Mouse (Mus musculus) forebrain, embryonic 14.5 days (tissue): ENCODE measurements around the gene Recql5. TPM values are rescaled to one million over a fixed set of nuclear protein-coding genes. Genes with fewer than 3 reads are reported as not detected.

Experiments
- ATAC-seq: fragments of 200-750 bp; cut with Nextera tagmentation; 2 replicates; pipeline ENCODE4 v1.8.0; 2017; ENCODE audit warnings: mild to moderate bottlenecking, moderate library complexity
- DNase-seq: peaks from one replicate; pipeline ENCODE4 v3.0.0-alpha.2; 2015; ENCODE audit warnings: low spot score
- H3K27ac ChIP-seq: fragments of 300-500 bp; sonication (generic); 2 replicates; pipeline ENCODE4 v1.5.1; 2014; ENCODE audit warnings: low read depth, mild to moderate bottlenecking, control low read depth, low read length, moderate library complexity
- H3K27me3 ChIP-seq: fragments of 300-500 bp; sonication (generic); replicated peaks from 2 replicates; pipeline ENCODE4 v1.6.1; 2014; ENCODE audit warnings: low read length, control low read depth, mixed read lengths; ENCODE audit not compliant: control insufficient read depth, insufficient read depth
- H3K36me3 ChIP-seq: fragments of 300-500 bp; sonication (generic); 2 replicates; pipeline ENCODE4 v1.6.1; 2014; ENCODE audit warnings: low read length, control low read depth; ENCODE audit not compliant: control insufficient read depth, insufficient read depth
- H3K4me1 ChIP-seq: fragments of 300-500 bp; sonication (generic); 2 replicates; pipeline ENCODE4 v1.6.1; 2014; ENCODE audit warnings: antibody characterized with exemption, low read length, control low read depth; ENCODE audit not compliant: control insufficient read depth, insufficient read depth
- H3K4me2 ChIP-seq: fragments of 300-500 bp; sonication (generic); 2 replicates; pipeline ENCODE4 v1.6.1; 2014; ENCODE audit warnings: mild to moderate bottlenecking, control low read depth, low read length
- H3K4me3 ChIP-seq: fragments of 300-500 bp; sonication (generic); 2 replicates; pipeline ENCODE4 v1.5.1; 2014; ENCODE audit warnings: low read depth, low read length, control low read depth
- H3K9ac ChIP-seq: fragments of 300-500 bp; sonication (generic); 2 replicates; pipeline ENCODE4 v1.6.1; 2014; ENCODE audit warnings: mild to moderate bottlenecking, low read length, control low read depth, moderate library complexity
- H3K9me3 ChIP-seq: fragments of 300-500 bp; sonication (generic); replicated peaks from 2 replicates; pipeline ENCODE4 v1.6.1; 2016; ENCODE audit warnings: low read length, control low read depth, mixed read lengths; ENCODE audit not compliant: control insufficient read depth
- WGBS: fragments of 180-500 bp; shearing (Covaris S2); extraction: QIAGEN DNeasy Blood & Tissue Kit; methylation state at CpG from one replicate; pipeline ENCODE4 v1.1.7; 2014; 5-methylcytosine and 5-hydroxymethylcytosine counted together
- polyA plus RNA-seq: library from polyadenylated mRNA; unstranded; fragments of >200 nt; fragmentation: Nextera tagmentation; extraction: Ambion mirVana; gene quantifications from 2 replicates; pipeline ENCODE4 v1.2.1, GENCODE M21; 2014

Gene Recql5
- polyA plus RNA-seq, 1 experiment from 2014 or later: 16.5 TPM

DNA sequence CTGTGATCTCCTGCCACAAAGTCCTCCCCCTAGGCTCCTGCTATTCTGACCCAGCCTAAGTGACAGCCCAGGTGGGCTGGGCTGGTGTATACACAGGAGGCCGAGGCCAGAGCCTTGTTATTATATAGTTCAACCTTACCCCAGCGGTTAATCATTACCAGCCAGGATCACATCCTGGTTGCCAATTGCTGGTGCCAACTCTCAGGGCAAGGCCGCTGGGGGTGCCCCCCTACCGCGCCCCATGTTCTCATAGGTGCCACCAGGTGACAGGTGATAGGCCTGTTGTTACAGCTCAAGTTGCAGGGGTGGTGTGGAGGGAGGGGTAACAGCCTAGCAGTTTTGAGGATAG, 89.4 kb downstream of the Recql5 start:
- 93% methylated on average over 5 of the region's 5 CpGs for WGBS
- H3K4me3 ChIP-seq: no peak overlapping the region
- H3K27ac ChIP-seq: no peak overlapping the region

DNA sequence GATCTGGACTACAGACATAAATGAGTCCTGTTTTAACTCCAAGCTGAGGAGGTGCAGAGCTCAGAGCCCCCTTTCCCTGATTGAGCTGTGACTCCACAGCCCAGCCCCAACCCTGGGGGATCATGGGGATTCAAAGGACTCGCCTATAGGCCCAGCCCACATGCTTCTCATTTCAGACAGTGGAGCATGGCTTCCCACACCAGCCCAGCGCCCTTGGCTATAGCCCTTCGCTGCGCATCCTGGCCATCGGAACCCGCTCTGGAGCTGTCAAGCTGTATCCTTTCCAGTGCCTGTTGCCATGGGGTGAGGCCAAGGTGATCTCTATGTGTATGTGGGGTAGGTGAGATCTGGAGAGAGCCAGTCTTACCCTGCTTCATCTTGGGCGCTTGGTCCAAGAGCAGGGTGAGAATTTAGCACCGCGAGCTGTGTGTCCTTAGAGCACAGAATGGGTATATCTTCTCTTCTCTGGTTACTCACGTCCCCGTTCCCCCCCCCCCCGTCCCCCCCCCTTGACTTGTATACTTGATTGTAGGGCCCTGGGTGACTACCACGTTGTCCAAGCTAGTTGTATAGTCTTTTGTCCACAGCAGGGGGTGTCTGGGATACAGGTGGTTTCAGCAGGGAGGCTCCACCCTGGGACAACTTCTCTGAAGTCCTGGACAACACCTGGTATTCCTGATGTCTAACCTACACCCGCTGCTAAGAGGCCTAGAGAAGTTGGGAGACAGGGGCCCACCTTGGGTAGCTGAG, 90.0 kb downstream of the Recql5 start:
- no peaks in the 10 kb centered on the region for H3K4me1 ChIP-seq
- no peak overlapping the region for H3K9ac ChIP-seq
- H3K4me3 ChIP-seq: no peak overlapping the region
- 74% methylated on average over 13 of the region's 14 CpGs for WGBS
- ATAC-seq: no peak
- no peak overlapping the region for H3K27ac ChIP-seq
- H3K36me3 ChIP-seq: no peaks in the 10 kb centered on the region
- H3K4me2 ChIP-seq: no peak overlapping the region
- no peaks in the 10 kb centered on the region for H3K27me3 ChIP-seq
- no peak for DNase-seq
- H3K9me3 ChIP-seq: no peaks in the 10 kb centered on the region

More for the DNA sequence above, 89.4 kb downstream of the Recql5 start:
- Histone ChIP-seq H3K4me1 (no peaks in the 10 kb centered on the region), H3K27me3 (no peaks in the 10 kb centered on the region), H3K9ac (no peak overlapping the region), H3K4me2 (no peak overlapping the region), H3K9me3 (no peaks in the 10 kb centered on the region), H3K36me3 (no peaks in the 10 kb centered on the region)
- ATAC-seq: no peak
- DNase-seq: no peak

Other genes with a start within 250 kb of the Recql5 start
- gene Grb2, start 224.9 kb downstream of the Recql5 start, polyA plus RNA-seq: 108 and 113 TPM in 2 replicates
- gene Tmem94, start 168.0 kb downstream of the Recql5 start, polyA plus RNA-seq: 12.4 and 19.6 TPM in 2 replicates
- gene Caskin2, start 119.8 kb downstream of the Recql5 start, polyA plus RNA-seq: 8.0 and 8.9 TPM in 2 replicates
- gene Tsen54, start 118.8 kb downstream of the Recql5 start, polyA plus RNA-seq: 15.2 and 19.1 TPM in 2 replicates
- gene Llgl2, start 109.4 kb downstream of the Recql5 start, polyA plus RNA-seq: 0.70 and 1.3 TPM in 2 replicates
- not detected in 2 replicates for gene Myo15b, start 75.1 kb downstream of the Recql5 start, polyA plus RNA-seq
- gene Smim5, start 33.5 kb downstream of the Recql5 start, polyA plus RNA-seq: 0.52 and 1.6 TPM in 2 replicates
- gene Smim6, start 21.5 kb downstream of the Recql5 start, polyA plus RNA-seq: 0.18 and 0.22 TPM in 2 replicates
- gene Sap30bp, start 195 bp downstream of the Recql5 start, polyA plus RNA-seq: 55.8 and 56.5 TPM in 2 replicates
- 0.48 and 0.62 TPM in 2 replicates for gene Itgb4, start 41.2 kb upstream of the Recql5 start, polyA plus RNA-seq
- gene Galk1, start 79.2 kb upstream of the Recql5 start, polyA plus RNA-seq: 53.9 and 59.5 TPM in 2 replicates
- gene H3f3b, start 94.5 kb upstream of the Recql5 start, polyA plus RNA-seq: 2,620 and 3,081 TPM in 2 replicates
- 23.4 and 24.9 TPM in 2 replicates for gene Unk, start 96.8 kb upstream of the Recql5 start, polyA plus RNA-seq
- 0.19 and 0.62 TPM in 2 replicates for gene Unc13d, start 144.5 kb upstream of the Recql5 start, polyA plus RNA-seq
- 145 and 166 TPM in 2 replicates for gene Wbp2, start 153.5 kb upstream of the Recql5 start, polyA plus RNA-seq
- gene Trim47, start 193.7 kb upstream of the Recql5 start, polyA plus RNA-seq: 4.0 and 6.0 TPM in 2 replicates
- 0.97 and 1.1 TPM in 2 replicates for gene Trim65, start 197.7 kb upstream of the Recql5 start, polyA plus RNA-seq
- gene Mrpl38, start 205.4 kb upstream of the Recql5 start, polyA plus RNA-seq: 79.6 and 83.4 TPM in 2 replicates
- gene Fbf1, start 234.7 kb upstream of the Recql5 start, polyA plus RNA-seq: 25.9 and 44.4 TPM in 2 replicates